Mouse (Mus musculus) intestine, postnatal 0 days (tissue): ENCODE measurements at regions not wholly inside any gene's neighbourhood (a gene's known extent, or its start where the extent isn't known, plus 50 kb on each side); places are given as distances from the start of the nearest gene placed in this dataset.

Source experiments
- ATAC-seq: fragments of 200-750 bp; cut with Nextera tagmentation; 2 replicates; pipeline ENCODE4 v1.8.0; 2017; ENCODE audit warnings: mild to moderate bottlenecking, moderate TSS enrichment, moderate library complexity
- H3K27ac ChIP-seq: fragments of 300-500 bp; sonication (generic); 2 replicates; pipeline ENCODE4 v1.5.1; 2014; ENCODE audit warnings: mild to moderate bottlenecking, low read depth, low read length, moderate library complexity
- H3K27me3 ChIP-seq: fragments of 300-500 bp; sonication (generic); replicated peaks from 2 replicates; pipeline ENCODE4 v1.6.1; 2014; ENCODE audit warnings: low read length, mixed read lengths; ENCODE audit not compliant: control insufficient read depth, insufficient read depth
- H3K36me3 ChIP-seq: fragments of 300-500 bp; sonication (generic); 2 replicates; pipeline ENCODE4 v1.6.1; 2014; ENCODE audit warnings: mild to moderate bottlenecking, moderate library complexity; ENCODE audit not compliant: control insufficient read depth, insufficient read depth
- H3K4me1 ChIP-seq: fragments of 300-500 bp; sonication (generic); replicated peaks from 2 replicates; pipeline ENCODE4 v1.6.1; 2014; ENCODE audit warnings: antibody characterized with exemption, low read length, mixed read lengths; ENCODE audit not compliant: control insufficient read depth, insufficient read depth
- H3K4me2 ChIP-seq: fragments of 300-500 bp; sonication (generic); replicated peaks from 2 replicates; pipeline ENCODE4 v1.6.1; 2014; ENCODE audit warnings: low read depth, mild to moderate bottlenecking, moderate library complexity
- H3K4me3 ChIP-seq: fragments of 300-500 bp; sonication (generic); 2 replicates; pipeline ENCODE4 v1.5.1; 2014; ENCODE audit warnings: low read depth, low read length
- H3K9ac ChIP-seq: fragments of 300-500 bp; sonication (generic); 2 replicates; pipeline ENCODE4 v1.6.1; 2014; ENCODE audit warnings: mild to moderate bottlenecking, low read depth, low read length
- H3K9me3 ChIP-seq: fragments of 300-500 bp; sonication (generic); 2 replicates; pipeline ENCODE4 v1.6.1; 2016; ENCODE audit warnings: mixed run types; ENCODE audit not compliant: control insufficient read depth
- CTCF ChIP-seq: sonication (generic); IDR thresholded peaks from 2 replicates; pipeline ENCODE4 v1.5.1; 2016; ENCODE audit warnings: low read depth, mild to moderate bottlenecking, control low read depth, antibody characterized with exemption, moderate library complexity
- WGBS: fragments of 180-500 bp; shearing (Covaris S2); extraction: QIAGEN DNeasy Blood & Tissue Kit; methylation state at CpG from one replicate; pipeline ENCODE4 v1.1.7; 2014; 5-methylcytosine and 5-hydroxymethylcytosine counted together

DNA sequence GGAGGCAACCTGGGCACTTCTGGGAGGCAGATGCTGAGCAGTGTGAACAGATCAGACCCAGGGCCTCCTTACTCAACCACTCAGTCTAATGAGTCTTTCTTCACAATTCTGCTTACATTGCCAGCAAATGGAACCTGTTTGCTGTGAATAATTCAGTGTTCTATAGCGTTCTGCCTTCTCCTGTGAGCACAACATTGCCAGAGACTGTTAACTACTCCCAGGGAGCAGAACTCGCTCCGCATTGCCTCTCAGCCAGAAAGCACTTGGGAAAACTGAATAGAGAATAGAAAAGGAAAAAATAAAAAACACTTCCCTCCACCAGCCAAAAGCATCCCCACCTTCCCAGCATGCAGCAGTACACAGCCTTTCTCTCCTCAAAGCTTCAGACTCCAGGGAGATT, 51.5 kb downstream of the Aym1 start:
- 80% methylated on average over 3 of the region's 3 CpGs for WGBS
- H3K4me2 ChIP-seq = no peak overlapping the region
- no peaks in the 10 kb centered on the region for H3K4me1 ChIP-seq
- H3K9me3 ChIP-seq = no peaks in the 10 kb centered on the region
- no peak overlapping the region for H3K4me3 ChIP-seq
- ATAC-seq = no peak
- no peak for TF ChIP-seq CTCF
- H3K9ac ChIP-seq = no peak overlapping the region
- H3K27me3 ChIP-seq = no peaks in the 10 kb centered on the region
- no peak overlapping the region for H3K27ac ChIP-seq
- H3K36me3 ChIP-seq = no peaks in the 10 kb centered on the region

DNA sequence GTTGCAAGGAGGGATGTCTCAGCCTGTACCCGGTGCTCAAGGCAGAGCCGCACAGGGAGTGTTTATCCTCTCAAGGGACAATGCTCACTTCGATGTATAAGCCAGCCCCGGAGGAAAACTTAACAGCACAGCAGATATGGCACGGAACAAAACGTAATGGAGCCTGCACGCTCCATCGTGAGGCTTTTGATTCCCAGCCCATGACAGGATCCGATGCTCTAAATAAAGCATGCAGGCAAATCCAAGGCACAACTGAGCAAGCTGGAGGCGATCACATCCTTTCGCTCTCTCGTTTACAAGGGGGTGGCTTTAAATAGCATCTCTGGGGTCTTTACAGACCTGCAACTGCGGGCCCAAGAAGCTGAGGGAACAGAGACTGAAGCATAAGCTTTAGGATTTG, 53.9 kb downstream of the Aym1 start:
- no peaks in the 10 kb centered on the region for H3K4me1 ChIP-seq
- no peaks in the 10 kb centered on the region for H3K27me3 ChIP-seq
- no peak overlapping the region for H3K27ac ChIP-seq
- WGBS = 73% methylated on average over 13 of the region's 13 CpGs
- no peak overlapping the region for H3K4me2 ChIP-seq
- no peak for TF ChIP-seq CTCF
- no peak overlapping the region for H3K9ac ChIP-seq
- no peaks in the 10 kb centered on the region for H3K36me3 ChIP-seq
- ATAC-seq = no peak
- no peak overlapping the region for H3K4me3 ChIP-seq
- no peaks in the 10 kb centered on the region for H3K9me3 ChIP-seq

DNA sequence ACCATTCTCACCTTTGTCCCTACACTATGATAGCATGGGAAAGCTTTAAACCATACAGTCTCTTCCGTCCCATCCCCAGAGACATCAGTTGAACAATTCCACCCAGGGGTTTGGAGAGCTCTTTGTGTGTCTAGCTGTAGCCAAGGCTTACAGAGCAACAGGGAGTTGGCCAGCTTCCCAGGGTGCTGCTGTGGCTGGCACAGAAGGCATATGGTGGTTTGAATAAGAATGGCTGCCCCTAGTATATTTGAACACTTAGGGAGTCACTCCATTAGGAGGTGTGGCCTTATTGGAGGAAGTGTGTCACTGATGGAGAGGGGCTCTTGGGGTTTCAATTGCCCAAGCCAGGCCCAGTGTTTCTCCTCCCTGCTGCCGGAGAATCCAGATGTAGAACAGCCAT, 57.5 kb downstream of the Aym1 start:
- Histone ChIP-seq H3K4me1 (no peaks in the 10 kb centered on the region), H3K27ac (no peak overlapping the region), H3K27me3 (no peaks in the 10 kb centered on the region), H3K4me3 (no peak overlapping the region), H3K9me3 (no peaks in the 10 kb centered on the region), H3K36me3 (no peaks in the 10 kb centered on the region), H3K4me2 (no peak overlapping the region), H3K9ac (no peak overlapping the region)
- TF ChIP-seq CTCF = no peak
- 90% methylated on average over 2 of the region's 2 CpGs for WGBS
- no peak for ATAC-seq

DNA sequence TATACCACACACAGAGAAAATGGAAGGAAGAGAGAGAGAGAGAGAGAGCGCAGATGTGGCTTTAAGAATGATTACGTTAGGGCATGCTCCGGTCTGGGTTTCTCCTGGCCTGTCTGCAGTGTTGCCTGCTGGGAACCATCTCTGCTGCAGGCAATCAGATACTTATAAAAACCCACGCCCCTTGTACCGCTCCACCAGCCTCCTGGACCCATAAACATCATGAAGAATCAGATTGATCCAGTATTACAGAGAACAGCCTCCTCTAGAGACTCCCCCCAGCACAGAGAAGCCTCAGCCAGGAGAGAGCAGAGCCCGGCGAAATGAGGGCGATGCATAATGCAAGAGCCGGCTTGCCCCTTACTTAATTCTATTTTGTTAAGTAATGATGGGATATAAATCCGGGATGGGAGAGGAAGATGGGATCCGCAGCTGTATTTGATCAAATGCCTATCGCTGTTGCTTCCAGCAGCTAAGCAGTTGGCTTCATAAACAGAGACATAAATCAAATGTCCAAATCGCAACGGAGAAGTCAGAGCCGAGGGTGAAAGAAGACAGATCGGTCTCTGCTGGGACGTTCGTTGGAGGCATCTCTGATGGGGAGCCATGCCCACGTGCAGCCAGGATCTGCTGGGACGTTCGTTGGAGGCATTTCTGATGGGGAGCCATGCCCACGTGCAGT, 61.4 kb downstream of the Aym1 start:
- Histone ChIP-seq H3K9ac (no peak overlapping the region), H3K27ac (no peak overlapping the region)

DNA sequence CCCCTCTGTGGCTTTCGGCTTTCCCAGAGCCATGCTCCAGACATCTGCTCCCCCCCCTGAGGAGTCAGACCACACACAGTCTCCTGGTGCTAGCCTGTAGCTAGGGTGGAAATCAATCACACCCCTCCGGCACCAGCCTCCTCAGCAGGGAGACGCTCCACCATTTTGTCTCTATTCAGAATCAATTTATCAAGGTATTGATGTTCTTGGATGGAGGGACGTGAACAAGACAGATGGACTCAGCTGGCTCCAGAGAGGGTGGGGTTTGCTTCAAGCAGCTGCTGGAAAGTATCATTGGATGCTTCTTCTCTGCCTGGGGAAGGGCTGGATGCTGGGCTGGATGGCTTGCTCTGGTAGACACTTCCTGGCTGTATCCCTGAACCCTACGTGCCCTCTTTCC, 63.5 kb downstream of the Aym1 start:
- TF ChIP-seq CTCF = no peak
- no peaks in the 10 kb centered on the region for H3K4me1 ChIP-seq
- H3K36me3 ChIP-seq = no peaks in the 10 kb centered on the region
- H3K27ac ChIP-seq = no peak overlapping the region
- no peaks in the 10 kb centered on the region for H3K9me3 ChIP-seq
- H3K9ac ChIP-seq = no peak overlapping the region
- H3K4me2 ChIP-seq = no peak overlapping the region
- 33% methylated on average over 5 of the region's 5 CpGs for WGBS
- ATAC-seq = no peak
- H3K27me3 ChIP-seq = no peaks in the 10 kb centered on the region
- no peak overlapping the region for H3K4me3 ChIP-seq

More for the DNA sequence above, 61.4 kb downstream of the Aym1 start:
- TF ChIP-seq CTCF = no peak
- H3K4me1 ChIP-seq = no peaks in the 10 kb centered on the region
- no peak for ATAC-seq
- 57% methylated on average over 22 of the region's 22 CpGs for WGBS
- no peak overlapping the region for H3K4me3 ChIP-seq
- no peaks in the 10 kb centered on the region for H3K36me3 ChIP-seq
- no peaks in the 10 kb centered on the region for H3K9me3 ChIP-seq
- no peaks in the 10 kb centered on the region for H3K27me3 ChIP-seq
- no peak overlapping the region for H3K4me2 ChIP-seq

GRCm38 (mm10) chr5:113421993-113422725, 65.1 kb downstream of the Aym1 start:
- no peak overlapping the region for H3K9ac ChIP-seq
- H3K4me2 ChIP-seq = no peak overlapping the region
- no peaks in the 10 kb centered on the region for H3K27me3 ChIP-seq
- H3K4me1 ChIP-seq = no peaks in the 10 kb centered on the region
- H3K4me3 ChIP-seq = no peak overlapping the region
- 74% methylated on average over 13 of the region's 13 CpGs for WGBS
- no peaks in the 10 kb centered on the region for H3K9me3 ChIP-seq
- no peaks in the 10 kb centered on the region for H3K36me3 ChIP-seq
- ATAC-seq = no peak
- no peak overlapping the region for H3K27ac ChIP-seq
- no peak for TF ChIP-seq CTCF
